Mouse (Mus musculus): ENCODE measurements around the gene Kif2c.

The Kif2c gene

DNA sequence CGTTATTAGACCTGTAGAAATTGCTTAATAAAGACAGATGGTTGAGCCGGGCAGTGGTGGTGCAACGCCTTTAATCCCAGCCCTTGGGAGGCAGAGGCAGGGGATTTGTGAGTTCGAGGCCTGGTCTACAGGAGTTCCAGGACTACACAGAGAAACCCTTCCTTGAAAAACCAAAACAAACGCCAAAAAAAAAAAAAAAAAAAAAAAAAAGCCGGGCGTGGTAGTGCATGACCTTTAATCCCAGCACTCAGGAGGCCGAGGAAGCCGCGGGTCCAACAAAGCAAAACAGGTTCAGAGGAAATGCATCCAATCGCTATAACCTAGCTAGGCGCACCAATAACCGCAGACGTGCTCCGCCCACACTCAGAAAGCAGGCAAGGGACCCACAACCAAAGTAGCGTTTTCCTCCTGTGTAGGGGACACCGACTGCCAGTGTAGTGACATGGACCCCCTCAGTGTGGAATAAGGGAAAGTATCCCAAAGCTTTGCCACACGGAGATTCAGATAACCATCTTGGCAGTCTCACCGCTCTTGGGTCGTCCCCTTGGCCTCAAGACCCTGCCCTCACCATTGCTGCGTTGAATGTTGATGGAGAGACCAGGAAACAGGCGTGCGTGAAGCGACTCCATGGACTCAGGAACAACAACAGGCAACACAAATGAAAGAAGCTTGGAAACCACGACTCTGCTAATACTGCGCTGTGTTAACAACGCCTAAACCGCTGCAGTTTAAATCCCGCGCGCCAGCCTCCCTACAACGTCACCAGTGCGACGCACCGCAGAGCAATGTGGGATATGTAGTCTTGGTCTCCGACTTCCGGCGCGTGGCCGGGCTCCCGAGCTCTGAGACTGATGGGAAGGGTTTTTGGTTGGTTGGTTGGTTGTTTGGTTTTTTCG is at the start of gene Kif2c:
Gene Kif2c, minus strand, starts transcription at position 777 of the 896 bp plus-strand sequence.
- peak; percentile 91 for DNase-seq (ENCODE audit: low spot score)

DNA sequence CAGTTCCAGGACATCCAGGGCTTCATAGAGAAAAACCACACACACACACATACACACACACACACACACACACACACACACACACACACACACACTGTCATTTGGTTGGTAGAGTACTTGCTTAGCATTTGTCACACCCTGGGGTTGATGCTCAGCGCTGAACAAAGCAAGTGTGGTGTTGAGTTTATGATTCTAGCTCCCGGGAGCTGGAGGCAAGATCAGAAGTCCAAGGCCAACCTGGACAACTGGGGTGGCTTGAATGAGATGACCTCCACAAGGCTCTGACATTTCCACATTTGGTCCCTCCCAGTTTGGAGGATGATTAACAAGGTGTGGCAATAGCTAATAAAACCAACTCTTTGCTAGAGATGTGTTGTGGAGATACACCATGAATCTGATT is 48.8 kb upstream of the Kif2c start:
- DNase-seq (ENCODE audit: low spot score): no peak

DNA sequence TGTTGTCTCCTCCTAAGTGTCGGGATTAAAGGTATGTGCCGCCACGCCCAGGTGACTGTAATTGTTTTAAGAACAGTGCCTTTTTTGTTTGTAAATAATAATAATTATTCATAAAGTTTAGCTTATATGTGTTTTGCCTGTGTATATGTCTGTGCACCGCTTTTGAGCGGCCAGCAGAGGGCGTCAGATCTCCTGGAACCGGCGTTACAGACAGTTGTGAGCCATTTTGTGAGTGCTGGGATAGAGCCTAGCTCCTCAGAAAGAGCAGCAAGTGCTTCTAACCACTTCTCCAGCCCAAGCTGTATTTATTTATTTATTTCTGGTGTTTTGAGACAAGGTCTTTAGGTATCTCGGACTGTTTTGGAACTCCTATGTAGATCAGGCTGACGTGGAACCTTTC is 47.9 kb upstream of the Kif2c start:
- peak; percentile 34 for DNase-seq (ENCODE audit: low spot score)

DNA sequence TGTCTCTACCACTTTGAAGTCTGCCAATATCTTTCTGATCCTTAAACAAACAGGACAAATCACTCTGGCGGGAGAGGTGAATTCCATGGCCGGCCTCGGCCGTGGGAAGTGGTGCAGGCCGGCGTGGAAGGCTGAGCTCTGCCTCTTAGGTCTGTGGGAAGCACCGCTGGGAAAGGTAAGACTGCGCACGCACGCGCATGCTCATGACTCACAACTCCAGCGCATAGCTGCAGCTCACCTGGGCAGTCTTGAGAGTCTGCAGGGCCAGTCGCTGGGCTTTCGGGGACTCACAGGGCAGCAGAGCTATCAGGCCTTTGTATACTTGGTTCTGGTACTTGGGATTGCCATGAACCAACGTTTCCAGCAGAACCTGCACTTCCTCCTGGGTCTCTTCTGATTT is 47.2 kb upstream of the Kif2c start:
- DNase-seq (ENCODE audit: low spot score): no peak

DNA sequence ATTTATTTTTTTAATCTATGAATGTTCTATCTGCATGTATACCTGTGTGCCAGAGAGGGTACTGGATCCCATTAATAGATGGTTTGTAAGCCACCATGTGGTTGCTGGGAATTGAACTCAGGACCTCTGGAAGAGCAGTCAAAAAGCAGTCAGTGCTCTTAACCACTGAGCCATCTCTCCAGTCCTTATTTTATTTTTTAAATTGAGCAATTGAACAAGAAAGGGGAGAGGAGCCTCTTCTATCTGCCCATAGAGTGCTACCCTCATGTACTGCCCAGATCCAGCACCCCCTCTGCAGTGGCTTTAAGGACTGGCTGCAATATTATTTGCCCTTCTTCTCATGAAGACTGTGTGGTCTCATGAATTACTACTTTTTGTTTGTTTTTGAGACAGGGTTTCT is 42.8 kb upstream of the Kif2c start:
- DNase-seq (ENCODE audit: low spot score): no peak

DNA sequence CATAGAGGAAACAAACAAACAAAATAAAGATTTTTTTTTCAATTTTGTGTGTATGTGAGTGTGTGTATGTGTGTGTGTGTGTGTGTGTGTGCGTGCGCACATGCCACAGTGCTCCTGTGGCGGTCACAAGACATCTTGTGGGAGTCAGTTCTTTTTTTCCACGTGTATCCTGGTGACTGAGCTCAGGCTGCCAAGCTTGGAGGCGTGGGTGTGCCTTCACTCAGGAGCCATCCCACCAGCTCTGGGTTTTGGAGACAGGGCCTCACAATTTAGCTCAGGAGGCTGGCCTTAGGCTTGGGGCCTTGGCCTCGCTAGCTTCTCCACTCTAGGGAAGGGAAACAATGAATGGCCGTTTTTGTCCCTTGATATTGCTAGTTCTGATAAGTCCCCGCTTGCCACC is 41.7 kb upstream of the Kif2c start:
- no peak for DNase-seq (ENCODE audit: low spot score)

DNA sequence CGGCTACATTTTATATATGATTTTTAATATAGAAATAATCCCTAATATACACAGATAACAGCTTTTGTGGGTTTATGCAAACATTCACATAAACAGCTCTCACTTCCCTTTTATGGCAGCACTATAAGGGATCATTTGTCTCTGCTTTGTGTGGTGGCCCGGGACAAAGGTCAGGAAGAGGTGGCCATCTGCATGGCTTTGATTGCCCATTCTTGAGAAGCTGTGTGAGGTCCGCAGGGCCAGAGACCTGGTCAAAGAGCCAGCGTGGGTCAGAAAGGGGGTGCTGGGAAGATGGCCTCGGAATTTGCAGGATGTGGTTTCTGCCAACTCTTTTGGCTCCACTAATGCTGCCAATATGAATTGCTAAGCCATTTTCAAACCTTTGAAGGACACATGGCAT is 40.6 kb upstream of the Kif2c start:
- DNase-seq (ENCODE audit: low spot score): no peak

DNA sequence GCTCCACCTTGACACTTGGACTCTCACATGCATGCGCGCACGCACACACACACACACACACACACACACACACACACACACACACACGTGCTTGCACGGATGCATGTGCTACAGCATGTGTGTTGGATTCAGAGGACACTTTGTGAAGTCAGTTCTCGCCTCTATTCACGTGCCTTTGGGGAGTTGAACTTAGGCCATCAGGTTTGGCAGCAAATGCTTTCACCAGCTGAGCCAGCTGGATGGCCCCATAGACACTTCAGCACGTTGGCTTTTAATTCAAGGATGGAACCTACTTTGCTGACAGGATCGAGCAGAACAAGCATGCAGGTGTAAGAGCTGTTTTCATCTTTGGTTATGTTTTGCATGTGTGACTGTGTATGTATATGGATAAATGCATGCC is 39.4 kb upstream of the Kif2c start:
- DNase-seq (ENCODE audit: low spot score): no peak

DNA sequence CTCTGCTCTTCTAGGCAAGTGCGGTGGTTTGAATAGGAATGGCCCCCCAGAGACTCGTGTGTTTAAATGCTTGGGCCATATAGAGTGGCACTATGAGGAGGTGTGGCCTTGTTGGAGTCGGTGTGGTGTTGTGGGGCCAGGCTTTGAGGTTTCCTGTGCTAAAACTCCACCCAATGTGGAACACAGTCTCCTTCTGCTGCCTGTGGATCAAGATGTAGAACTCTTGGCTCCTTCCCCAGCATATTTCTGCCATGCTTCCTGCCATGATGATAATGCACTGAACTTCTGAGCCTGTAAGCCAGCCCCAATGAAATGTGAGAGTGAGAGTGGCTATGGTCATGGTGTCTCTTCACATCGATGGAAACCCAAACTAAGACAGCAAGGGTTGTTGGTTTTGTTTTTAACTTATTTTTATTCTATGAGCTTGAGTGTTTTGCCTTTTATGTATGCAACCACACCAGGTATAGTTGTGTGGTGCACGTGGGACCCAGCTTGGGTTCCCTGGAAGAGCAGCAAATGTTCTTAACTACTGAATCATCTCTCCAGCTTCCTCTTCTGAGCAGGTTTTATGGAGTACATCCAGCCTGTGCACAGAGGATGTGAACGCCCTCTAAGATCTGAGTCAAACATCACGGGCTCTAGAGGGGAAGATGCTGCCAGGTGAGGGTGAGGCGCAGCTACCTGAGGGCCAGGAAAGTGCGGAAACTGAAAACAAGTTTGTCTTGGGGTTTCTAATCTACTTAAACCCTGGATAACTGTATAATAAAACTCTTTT is 38.5 kb upstream of the Kif2c start:
- no peak for DNase-seq (ENCODE audit: low spot score)

DNA sequence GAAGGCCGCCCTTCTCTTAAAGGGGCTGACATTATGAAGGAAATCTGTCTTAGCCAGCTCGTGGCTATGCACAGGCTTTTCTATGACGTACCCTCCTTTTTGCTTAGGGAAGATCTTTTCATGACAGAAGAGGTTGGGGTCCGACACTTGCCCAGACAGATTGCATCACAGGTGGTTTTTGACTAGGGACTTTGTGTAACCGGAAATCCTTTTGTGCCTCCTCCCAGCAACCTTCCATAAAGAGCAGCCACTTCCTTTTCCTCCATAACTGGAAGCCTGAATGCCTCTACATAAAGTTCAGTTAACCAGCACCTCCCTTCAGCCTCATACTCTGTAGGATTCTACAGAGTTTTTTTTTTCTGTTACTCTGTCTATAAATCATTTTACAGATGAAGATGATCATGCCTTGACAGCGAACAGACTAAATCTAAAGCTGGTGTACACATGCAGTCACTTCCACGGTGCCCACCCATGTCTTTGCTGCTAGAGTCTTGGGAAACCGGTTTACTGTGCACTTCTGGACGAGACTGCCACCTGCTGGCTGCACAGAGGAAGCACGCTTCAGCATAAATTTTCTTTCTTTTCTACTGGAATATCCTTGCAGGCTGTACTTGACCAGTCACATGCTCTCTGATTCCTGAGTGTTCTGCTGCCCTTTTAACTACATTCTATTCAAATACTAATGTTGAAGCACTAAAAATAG is 36.2 kb upstream of the Kif2c start:
- DNase-seq (ENCODE audit: low spot score): no peak

DNA sequence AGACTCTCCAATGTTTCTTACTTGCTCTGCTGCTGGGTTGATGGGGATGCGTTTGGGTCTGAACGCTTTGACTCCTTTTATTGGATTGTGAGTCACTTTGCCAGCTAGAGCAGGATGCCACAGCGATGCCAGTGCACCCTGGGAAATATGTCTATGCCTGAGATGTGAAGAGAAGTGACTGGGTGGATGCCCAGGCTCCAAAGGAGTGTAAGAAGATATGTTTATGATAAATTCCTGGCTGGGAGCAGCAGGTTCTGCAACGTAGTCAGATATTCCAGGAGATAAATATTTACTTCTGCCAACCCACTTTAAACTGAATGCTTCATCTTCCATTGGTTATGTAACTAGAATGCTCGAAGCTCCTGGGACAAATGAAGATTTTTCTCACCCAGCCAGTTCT is 34.6 kb upstream of the Kif2c start:
- DNase-seq (ENCODE audit: low spot score): no peak

DNA sequence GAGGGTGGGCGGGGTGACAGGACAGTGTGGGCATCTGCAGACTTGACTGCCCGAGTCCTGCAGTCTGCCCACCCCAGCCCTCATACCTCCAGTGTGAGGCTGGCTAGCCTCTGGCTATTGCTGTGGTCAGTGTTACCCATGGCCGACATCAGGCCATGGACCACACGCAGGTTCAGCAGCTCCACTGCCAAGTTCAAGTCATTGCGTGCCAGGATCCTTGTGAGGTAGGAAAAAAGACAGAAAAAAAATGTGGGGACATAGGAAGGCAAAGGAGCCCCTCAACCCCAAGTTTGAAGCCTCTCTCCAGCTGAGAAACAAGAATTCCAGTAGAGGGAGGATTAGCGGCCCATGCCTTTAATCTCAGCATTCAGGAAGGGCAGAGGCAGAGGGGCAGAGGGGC is 31.8 kb upstream of the Kif2c start:
- no peak for DNase-seq (ENCODE audit: low spot score)

DNA sequence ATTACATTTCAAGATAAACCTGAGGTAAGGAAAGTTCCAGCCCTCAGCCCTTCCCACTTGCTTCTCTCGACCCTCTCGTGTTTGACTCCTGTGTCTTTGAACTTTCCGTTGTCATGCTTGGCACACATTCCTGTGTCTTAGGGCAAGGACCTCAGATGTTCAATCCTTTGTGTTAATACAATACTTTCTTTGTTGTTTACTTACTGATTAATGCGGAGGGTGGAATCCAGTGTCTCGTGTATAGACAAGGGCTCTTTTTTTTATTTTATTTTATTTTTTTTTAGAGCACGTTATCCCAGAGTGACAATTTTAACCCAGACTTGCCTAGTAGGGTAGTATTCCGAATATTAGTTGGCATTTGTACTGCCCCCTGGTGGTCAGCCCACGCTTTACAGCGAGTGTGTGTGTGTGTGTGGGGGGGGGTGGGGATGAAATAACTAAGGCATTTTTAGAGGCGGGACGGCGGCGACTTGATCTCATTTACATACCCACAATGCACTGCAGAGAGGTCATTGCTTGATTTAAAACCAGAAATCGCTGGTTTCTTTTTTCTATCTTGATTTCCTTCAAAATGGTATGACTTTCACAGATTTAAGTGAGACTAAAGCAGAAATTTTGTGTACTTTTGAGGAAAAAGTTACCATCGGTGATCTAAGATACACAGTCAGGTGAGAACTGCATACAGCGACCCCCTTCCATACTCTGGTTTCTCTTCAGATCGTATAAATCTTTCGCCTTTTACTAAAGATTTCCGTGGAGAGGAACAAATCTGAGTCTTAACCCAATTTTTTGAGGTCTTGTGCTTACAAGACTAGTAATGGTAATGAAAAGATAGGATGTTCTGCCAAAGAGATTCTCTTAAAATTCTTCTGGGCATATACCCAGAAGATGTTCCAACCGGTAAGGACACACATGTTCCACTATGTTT is 28.0 kb upstream of the Kif2c start:
- DNase-seq (ENCODE audit: low spot score): peak; percentile 73

DNA sequence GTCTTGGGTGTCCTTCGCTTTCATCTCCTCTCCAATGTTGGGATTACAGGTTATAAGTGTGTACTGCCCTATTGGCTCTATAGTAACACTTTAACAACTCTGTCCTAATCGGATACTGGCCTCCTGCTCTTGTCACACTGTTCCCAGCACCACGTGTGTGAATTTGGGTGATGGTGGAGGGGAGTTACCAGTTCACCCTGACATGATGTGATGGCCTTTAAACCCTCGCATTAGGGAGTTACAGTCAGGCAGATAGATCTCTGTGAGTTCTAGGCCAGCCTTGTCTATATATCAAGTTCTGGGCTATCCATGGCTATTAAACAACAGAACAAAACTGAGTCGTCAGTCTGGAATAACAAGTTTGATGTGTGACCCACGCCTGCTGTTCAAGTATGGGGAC is 27.2 kb upstream of the Kif2c start:
- no peak for DNase-seq (ENCODE audit: low spot score)

DNA sequence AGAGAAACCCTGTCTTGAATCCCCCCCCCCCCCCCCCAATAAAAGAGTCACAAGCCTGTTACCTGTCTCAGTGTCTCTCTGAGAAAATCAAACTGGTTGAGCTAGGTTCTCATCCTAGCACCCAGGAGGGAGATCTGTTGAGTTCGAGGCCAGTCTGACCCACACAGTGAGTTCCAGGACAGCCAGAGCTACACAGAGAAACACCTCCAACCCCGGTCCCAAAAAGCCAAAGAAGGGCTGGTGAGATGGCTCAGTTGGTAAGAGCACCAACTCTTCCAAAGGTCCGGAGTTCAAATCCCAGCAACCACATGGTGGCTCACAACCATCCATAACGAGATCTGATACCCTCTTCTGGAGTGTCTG is 20.5 kb upstream of the Kif2c start:
- DNase-seq (ENCODE audit: low spot score): no peak

DNA sequence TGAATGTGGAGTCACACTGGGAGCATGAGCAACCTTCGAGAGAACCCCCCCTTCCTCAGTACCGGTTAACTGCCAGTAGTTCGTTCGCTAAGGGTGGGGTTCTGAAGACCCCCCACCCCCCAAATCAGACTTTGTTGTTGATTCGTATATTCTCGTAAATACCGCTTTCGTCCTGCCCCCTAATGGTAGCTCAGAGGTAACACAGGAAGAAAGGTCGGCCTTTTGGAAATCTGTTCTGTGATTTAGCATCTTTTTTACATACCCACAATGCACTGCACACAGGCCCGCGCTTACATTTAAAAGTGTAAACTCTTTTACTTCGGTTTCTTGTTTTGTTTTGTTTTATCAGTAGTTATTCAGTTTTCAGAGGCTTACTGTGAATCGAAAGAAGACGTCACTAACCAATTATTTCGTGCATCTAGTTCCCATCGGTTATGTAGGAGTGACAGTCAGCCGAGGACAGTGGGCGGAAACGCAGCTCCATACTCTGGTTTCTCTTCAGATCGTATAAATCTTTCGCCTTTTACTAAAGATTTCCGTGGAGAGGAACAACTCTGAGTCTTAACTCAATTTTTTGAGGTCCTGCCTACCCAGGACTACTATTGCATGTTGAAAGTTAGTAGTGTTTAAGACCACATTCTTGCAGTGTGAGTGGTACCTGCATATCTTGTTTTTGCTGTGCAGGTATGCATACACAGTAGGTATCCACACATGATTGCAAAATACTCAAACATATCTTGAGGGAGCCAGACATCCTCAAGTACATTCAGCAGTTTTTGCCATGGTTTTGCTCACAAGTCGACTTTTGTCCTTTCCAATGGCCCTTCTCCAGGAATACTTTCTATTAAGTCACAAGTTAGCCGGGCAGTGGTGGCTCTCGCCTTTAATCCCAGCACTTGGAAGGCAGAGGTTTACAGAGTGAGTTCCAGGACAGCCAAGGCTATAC is 19.9 kb upstream of the Kif2c start:
- peak; percentile 58 for DNase-seq (ENCODE audit: low spot score)

DNA sequence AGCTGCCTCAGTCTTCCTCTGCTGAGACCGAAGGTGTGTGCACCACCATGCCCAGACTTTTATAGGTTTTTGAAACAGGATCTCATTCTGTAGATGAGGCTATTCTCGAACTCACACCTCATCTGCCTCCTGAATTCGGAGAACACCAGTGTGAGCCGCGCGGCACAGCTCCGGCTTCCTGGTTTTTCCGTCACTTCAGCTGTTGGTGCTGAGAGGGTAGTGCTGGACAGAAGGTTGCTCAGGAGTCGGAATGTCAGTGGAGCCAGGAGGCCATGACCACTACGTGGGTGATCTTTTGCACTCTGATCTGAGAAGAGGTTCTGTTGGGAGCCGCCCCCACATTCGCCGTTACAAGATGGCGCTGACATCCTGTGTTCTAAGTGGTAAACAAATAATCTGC is 9.4 kb upstream of the Kif2c start:
- DNase-seq (ENCODE audit: low spot score): no peak

DNA sequence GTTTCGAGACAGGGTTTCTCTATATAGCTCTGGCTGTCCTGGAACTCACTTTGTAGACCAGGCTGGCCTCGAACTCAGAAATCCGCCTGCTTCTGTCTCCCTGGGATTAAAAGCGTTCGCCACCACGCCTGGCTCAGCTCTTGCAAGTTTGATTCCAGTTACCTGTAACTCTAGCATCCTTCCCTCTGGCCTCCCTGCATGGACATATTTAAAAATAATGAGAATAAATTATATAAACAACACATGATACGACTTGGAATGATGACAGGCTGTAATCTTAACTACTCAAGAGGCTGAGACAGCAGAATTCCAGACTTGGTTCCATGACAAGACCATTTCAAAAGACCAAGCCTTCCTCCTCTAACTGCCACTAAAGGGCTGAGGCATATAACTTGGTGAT is 8.2 kb upstream of the Kif2c start:
- DNase-seq (ENCODE audit: low spot score): no peak

DNA sequence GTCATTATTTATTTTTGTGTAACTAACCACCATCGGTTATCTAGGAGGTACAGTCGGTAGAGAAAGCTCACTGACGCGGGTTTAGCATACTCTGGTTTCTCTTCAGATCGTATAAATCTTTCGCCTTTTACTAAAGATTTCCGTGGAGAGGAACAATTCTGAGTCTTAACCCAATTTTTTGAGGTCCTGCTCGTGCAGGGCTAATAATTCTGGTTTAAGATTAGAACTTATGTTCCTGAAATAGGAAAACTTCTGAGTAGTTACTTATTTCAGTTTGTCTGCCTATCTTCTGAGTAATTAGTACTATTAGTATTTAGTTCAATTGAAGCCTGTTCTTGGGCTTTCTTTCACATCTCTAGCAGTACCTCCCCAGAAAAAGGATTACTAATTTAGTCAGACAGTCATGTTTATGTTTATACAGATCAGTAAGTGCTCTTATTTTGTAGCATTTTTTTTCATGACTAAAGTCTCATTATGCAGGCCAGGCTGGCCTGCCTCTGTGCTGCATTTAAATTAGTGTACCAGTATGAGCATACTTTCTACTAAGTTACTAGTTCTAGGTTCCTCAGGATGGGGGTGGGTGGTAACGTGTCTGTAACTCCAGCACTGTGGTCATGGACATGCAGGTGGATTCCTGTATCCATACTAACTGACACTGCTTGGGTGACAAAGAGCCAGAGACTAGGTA is 7.6 kb upstream of the Kif2c start:
- DNase-seq (ENCODE audit: low spot score): peak; percentile 66

DNA sequence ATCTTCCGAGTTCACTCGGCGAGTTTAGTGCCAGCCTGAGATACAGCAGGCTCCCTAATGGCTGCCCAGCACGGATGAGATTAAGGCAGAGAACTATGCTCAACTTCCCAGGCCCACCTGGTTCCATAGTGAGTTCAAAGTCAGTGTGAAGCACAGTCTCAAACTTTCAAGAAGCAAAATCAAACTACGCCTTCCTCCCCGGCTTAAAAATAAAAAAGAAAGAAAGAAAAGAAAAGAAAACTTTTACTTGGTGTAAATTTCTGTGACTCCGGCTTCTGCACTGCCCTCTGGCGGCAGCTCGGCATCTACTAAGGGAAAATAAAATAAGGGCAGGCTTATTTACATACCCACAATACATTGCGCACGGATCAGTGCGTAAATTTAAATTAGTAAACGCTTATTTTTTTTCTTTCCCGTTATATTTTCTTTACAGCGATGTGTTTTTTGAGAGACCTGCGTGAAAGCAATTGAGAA is 7.0 kb upstream of the Kif2c start:
- DNase-seq (ENCODE audit: low spot score): peak; percentile 82
